Mouse (Mus musculus) adrenal gland, postnatal 10 days (tissue): ENCODE data around the gene Evx2. TPM values are rescaled to one million over a fixed set of nuclear protein-coding genes. Genes with fewer than 3 reads are reported as not detected.

Source experiments
- DNase-seq: peaks from one replicate; pipeline ENCODE4 v3.0.0; 2021; ENCODE audit warnings: mixed read lengths
- total RNA-seq, 2 experiments: library from RNA; stranded (reverse); gene quantifications; 2 replicates each; pipeline ENCODE4 v1.2.3; 2021

Gene Evx2
- total RNA-seq, 2 experiments from 2014 or later: not detected

DNA sequence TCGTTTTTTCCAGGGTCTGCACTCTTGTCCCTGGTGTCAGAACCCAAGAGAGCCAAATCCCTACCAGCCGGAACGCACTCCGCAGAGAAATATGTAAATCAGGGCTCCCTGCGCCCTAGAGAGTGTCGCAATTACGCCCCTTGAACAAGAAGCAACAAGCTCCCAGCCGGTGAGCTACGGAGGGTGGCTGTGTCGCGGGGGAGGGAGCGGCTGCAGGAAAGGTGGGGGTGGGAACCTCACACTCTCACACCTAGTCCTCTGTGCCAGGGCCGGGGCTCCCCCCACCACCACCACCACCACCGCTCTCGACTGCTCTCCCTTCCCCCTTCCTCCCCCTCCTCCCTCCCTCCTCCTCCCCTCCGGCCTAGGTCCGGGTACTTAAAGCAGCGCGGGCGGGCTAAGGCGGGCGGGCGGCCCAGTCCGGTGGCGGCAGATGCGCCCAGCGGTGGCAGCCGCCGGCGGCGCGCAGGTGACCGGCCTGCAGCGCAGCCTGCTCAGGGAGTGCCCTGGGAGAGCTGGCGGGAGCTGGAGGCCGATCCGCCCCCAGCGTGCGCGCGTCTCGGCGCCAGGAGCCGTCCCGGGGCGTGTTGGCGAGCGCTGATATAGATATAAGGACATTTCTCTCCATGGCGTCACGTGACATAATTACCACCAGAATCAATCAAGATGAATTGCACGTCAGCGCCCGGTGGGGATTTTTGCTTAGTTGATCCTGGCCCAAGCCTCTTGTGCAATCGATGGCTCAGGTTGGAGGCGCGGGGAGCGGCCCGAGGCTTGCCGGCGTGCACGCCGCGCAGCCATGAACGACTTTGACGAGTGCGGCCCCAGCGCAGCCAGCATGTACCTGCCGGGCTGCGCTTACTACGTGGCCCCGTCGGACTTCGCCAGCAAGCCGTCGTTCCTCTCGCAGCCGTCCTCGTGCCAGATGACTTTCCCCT lies 22.5 kb upstream of the Evx2 start:
- DNase-seq: no peak

DNA sequence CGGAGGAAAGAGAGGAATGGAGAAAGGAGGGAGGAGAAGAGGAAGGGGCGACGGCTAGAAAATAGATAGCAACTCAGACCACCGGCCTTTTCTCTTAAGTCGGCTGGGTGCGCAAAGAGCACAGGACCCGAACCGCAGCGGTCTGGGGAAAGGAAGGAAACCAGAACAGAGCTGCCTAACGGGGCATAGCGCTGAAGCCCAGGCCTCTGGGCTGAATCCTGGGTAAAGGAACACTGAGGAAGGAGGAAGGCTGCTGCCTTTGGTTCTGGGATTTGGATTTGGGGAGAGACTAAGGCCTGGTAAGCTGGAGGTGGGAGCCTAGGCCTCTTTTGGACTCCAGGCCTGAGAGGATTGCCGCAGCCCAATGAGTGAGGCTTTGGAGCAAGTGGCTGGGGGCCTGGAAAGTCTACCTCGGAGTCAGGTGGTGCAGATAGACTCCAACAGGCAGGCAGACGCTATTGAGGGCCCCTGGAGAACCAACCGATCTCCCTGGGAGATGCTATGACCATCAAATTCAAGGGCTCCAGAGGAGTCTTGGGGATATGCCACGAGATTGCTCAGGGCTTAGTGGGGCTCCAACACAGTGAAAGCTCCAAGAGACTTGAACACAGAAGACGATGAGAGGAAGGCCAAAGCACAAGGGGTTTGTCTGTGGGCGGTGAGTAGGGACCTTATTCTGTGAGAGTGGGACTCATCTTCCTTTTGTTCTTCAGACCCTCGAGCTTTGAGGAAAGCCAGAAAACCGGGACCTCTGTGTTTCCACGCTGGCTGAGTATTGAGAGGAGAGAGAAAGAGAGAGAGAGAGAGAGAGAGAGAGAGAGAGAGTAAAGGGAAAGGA lies 21.4 kb upstream of the Evx2 start:
- no peak for DNase-seq

DNA sequence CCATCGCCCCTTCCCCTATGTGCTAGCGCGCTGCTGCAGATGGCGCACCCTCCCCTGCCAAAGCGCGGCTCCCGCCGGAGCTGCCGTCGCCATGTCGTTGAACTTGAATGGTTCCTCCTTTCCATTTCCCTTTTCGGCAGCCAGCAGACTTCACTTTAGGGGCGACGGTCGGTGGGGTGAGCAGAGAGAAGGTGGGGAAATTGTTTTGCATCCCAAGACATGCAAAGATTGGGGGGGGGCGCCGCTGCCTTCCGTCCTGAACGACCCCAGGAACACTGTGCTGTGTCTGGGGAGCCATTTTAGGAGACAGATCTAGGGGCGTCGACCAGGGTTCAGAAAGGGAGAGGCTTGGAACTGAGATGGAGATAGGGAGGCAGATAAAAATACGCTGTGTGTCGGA lies 20.6 kb upstream of the Evx2 start:
- DNase-seq: no peak

GRCm38 (mm10) chr2:74679596-74679971 lies 20.2 kb upstream of the Evx2 start:
- no peak for DNase-seq

GRCm38 (mm10) chr2:74678891-74679595 lies 19.7 kb upstream of the Evx2 start, which contains the start of gene Hoxd11:
TSS of gene Hoxd11 (plus strand) at chr2:74679557.
- DNase-seq: no peak

- DNase-seq: no peak
Measured at GRCm38 (mm10) chr2:74677106-74677505, 17.7 kb upstream of the Evx2 start.

DNA sequence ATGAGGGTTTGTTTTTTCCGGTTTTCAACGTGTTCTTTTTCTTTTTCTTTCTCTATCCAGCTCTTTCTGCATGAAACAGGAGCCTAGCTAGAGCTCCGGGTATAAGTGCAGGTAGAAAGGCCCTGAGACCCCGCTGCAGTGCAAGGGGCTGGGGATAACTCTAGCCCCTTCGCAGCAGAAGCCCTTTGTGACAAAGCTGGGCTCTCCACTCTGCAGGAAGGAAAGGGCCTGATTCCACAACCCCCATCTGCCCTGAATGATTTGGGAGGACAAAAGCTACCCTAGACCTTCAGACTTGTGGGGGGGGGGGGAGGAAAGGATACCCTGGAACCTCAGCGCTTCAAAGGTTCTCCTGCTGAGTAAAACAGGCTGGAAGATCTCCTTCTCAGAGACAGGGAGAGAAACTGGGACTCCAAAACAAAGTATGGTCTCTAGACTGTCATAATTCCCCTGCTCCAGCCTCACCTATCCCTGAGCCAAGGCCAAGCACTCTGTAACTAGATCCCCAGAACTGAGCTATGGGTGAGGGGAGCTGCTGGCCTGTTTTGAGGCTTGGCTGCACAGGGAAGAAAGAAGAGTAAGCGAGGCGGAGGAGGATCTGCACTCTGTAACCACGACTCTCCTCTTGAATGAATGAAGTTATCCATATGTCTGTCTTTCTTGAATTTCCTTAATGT lies 17.2 kb upstream of the Evx2 start:
- no peak for DNase-seq

DNA sequence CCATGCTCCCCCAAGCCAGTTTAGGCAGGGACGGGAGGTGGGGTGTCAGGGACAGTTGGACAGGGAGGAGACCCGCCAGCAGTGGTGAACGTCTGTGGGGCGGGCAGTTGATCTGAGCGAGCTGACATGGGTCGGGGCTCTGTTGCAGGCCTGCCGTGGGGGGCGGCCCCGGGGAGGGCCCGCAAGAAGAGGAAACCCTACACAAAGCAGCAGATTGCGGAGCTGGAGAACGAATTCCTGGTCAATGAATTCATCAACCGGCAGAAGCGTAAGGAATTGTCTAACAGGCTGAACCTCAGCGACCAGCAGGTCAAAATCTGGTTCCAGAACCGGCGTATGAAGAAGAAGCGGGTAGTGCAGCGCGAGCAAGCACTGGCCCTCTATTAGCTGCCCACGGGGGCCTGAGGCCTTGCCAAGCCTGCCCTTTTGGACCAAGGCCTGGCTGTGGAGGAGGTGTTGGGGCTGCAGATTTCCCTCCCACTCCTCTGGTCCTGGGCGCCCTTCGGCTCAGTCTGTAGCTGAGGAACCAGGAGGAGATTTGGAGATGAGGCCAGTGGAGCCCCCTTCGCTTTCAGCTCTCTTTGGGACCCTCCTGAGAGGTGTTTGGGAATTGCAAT lies 16.4 kb upstream of the Evx2 start:
- DNase-seq: no peak

GRCm38 (mm10) chr2:74674881-74675665 lies 15.7 kb upstream of the Evx2 start, which contains the start of gene Hoxd12:
TSS of gene Hoxd12 (plus strand) at chr2:74675013.
- no peak for DNase-seq

DNA sequence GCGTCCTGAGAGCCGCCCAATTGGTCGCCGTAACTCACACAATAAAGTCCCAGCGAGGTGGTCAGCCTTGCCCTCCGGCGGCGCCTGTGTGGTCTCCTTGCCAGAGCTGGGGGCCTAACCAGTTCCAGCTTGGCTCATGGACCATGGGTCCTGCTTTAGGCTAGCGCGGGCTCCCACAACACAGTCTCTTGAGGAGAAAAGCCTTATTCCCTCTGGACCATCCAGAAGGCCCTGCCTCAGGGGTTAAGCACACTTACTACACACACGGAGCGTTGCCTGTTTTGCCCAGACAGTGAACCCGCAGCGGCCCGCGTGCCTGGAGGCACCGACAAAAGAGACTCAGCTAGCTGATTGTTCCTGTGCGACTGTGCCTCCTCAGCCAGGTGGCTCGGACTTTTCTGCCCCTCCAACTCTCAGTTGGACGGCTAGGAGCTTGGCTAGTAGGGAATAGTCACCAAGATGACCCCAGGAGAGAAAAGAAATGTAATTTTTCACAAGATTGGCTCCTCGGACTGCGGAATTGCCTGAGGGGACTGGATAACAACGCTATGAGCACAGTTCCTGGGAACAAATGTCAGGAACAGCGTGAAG lies 14.6 kb upstream of the Evx2 start:
- no peak for DNase-seq

DNA sequence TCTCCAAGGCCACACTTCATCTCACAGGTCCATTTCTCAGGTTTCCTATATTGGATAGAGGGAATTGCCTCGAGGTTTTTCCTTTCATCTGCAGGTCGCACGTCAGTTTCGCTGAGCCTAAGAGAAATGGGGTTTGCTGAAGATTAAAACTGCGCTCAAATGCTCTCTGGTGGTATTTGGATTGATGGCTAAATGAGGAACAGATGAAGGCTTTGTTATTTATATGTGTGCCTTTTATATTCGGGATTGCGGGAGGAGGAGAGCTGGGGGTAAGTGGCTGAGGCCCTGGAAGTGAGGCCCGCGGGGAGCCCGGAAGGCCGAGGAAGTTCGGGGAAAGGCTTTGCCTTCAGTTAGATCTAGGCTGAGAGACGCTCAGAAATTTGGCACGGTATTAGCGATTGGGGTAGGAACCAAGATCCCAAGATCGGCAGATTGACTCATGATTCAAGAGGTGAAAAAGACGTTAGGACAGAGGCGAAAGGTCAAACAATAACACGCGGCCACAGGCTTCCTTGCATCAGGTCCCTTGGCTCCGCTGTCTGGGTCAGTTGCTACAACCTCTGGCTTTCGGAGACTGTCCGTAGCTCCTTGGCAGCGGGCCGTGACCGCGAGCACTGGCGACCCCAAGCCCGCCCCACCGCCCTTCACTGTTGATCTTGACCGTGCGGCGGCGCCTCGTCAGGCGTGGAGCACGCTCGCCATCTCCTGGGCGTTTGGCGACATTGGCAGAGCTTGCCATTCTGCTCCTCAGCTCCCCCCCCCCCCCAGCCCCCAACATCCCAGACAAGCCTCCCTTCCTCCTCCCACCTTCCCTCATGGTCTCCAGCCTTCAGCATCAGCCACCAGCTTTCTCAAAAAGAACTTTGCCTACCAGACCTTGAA lies 13.4 kb upstream of the Evx2 start:
- peak; percentile 63 for DNase-seq

DNA sequence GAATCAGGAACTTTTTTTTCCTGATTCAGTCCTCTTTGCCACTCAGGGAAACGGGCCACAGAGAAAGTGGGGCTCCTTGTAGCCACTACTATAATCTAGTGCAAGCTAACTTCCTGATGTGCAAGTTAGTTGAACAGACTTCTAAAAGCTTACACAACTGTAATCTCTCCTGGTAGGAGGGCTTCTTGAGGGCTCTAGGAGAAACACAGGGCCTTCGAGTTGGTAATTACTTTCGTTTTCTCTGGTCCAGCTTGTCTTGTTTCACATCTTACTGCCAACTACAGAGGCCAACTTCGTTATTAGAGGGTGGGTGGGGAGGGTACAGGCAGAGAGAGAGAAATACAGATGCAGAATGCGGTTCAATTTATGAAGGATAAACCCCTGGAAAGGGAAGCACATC lies 12.5 kb upstream of the Evx2 start:
- no peak for DNase-seq

DNA sequence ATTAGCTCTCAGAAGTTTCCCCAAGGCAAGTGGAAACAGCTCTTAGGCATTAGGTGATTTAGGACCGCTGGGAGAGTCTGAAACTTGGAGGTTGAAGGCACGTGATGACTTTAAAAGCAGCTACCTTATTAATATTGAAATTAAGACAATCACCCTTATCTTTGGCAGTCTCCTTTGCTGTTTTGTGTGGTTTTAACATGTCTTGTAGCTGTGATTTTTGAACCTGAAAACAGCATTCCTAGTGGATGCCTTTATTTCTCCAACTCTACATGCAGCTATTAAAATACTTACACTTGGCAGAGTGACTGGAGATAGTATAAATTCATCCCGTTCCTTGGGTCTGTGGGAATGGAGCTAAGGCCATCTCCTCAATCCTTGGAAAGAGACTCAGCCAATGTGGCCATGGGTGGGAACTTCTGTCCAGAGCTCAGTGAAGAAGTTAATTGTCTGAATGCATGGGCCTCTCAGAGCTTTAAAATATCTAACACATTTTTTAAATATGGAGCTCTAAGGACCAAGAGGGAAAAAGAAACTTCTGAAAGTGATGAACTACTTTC lies 11.4 kb upstream of the Evx2 start:
- DNase-seq: no peak

DNA sequence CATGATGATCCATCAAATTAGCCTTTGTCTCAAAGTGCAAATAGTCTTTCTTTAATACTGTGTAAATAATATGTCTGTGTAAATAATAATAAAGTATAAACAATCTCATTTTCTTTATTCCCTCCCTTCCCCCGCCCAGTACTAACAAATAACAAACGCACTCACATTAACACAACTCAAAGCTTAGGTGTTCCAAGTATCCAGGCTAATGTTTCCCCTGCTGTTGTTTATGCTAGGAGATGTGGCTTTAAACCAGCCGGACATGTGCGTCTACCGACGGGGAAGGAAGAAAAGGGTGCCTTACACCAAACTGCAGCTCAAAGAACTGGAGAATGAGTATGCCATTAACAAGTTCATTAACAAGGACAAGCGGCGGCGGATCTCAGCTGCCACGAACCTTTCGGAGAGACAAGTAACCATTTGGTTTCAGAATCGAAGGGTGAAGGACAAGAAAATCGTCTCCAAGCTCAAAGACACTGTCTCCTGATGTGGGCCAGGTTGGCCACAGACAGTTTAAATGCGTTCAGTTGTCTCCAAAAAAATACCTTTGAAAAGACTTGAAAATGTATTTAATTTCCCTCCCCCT lies 10.4 kb upstream of the Evx2 start:
- no peak for DNase-seq

GRCm38 (mm10) chr2:74669230-74669578 lies 9.8 kb upstream of the Evx2 start:
- DNase-seq: no peak

GRCm38 (mm10) chr2:74668370-74669229 lies 9.2 kb upstream of the Evx2 start:
- no peak for DNase-seq

- no peak for DNase-seq
Measured at GRCm38 (mm10) chr2:74667842-74668357, 8.5 kb upstream of the Evx2 start, which contains the start of gene Hoxd13. TSS of gene Hoxd13 (plus strand) at chr2:74668310.
